Mouse (Mus musculus) hindbrain, embryonic 15.5 days (tissue): ENCODE measurements around the gene Mchr1. TPM values are rescaled to one million over a fixed set of nuclear protein-coding genes. Genes with fewer than 3 reads are reported as not detected.
A peak's percentile ranks its signal among the peaks of the same experiment; 100 is the strongest.

Experiments
- ATAC-seq: fragments of 200-750 bp; cut with Nextera tagmentation; 2 replicates; pipeline ENCODE4 v1.8.0; 2017; ENCODE audit warnings: low read depth, moderate number of reproducible peaks, moderate TSS enrichment; ENCODE audit not compliant: low FRiP score
- H3K27ac ChIP-seq: fragments of 300-500 bp; sonication (generic); replicated peaks from 2 replicates; pipeline ENCODE4 v1.5.1; 2015; ENCODE audit warnings: mild to moderate bottlenecking, inconsistent platforms
- H3K27me3 ChIP-seq: fragments of 300-500 bp; sonication (generic); 2 replicates; pipeline ENCODE4 v1.6.1; 2015; ENCODE audit warnings: control low read depth, inconsistent platforms
- H3K36me3 ChIP-seq: fragments of 300-500 bp; sonication (generic); 2 replicates; pipeline ENCODE4 v1.6.1; 2015; ENCODE audit warnings: control low read depth, inconsistent platforms
- H3K4me1 ChIP-seq: fragments of 300-500 bp; sonication (generic); replicated peaks from 2 replicates; pipeline ENCODE4 v1.6.1; 2015; ENCODE audit warnings: control low read depth, inconsistent platforms
- H3K4me2 ChIP-seq: fragments of 300-500 bp; sonication (generic); 2 replicates; pipeline ENCODE4 v1.6.1; 2015; ENCODE audit warnings: moderate library complexity, mild to moderate bottlenecking, inconsistent platforms
- H3K4me3 ChIP-seq: fragments of 300-500 bp; sonication (generic); 2 replicates; pipeline ENCODE4 v1.5.1; 2015; ENCODE audit warnings: mild to moderate bottlenecking, inconsistent platforms
- H3K9ac ChIP-seq: fragments of 300-500 bp; sonication (generic); 2 replicates; pipeline ENCODE4 v1.6.1; 2015; ENCODE audit warnings: inconsistent platforms
- H3K9me3 ChIP-seq: fragments of 300-500 bp; sonication (generic); 2 replicates; pipeline ENCODE4 v1.6.1; 2016; ENCODE audit warnings: control low read depth, inconsistent platforms
- WGBS: fragments of 180-500 bp; shearing (Covaris S2); methylation state at CpG from one replicate; pipeline ENCODE4 v1.1.7; 2015; 5-methylcytosine and 5-hydroxymethylcytosine counted together
- polyA plus RNA-seq: library from polyadenylated mRNA; unstranded; fragments of >200 nt; fragmentation: Nextera tagmentation; extraction: Ambion mirVana; gene quantifications from 2 replicates; pipeline ENCODE4 v1.2.1, GENCODE M21; 2015

Mchr1 gene
- 5.6 and 5.7 TPM in 2 replicates for polyA plus RNA-seq

GRCm38 (mm10) chr15:81235086-81235920 is at the start of gene Mchr1:
Mchr1 (plus strand) TSS chr15:81235499.
- Histone ChIP-seq H3K9ac (peak within 1 kb of the TSS; percentile 53), H3K4me1 (peaks cover 19% of the 10 kb centered on the region), H3K27ac (peak within 1 kb of the TSS; percentile 52), H3K4me3 (peak within 1 kb of the TSS; percentile 52), H3K9me3 (no peaks in the 10 kb centered on the region), H3K36me3 (no peaks in the 10 kb centered on the region), H3K4me2 (peak within 1 kb of the TSS; percentile 88), H3K27me3 (0 out of 2 replicates have a peak, but pooled peaks cover 3% of the 10 kb centered on the region)
- ATAC-seq = peak; percentile 87
- under 1% methylated on average over 25 of the region's 25 CpGs for WGBS

GRCm38 (mm10) chr15:81189061-81189460 is 46.2 kb upstream of the Mchr1 start:
- no peak for ATAC-seq
- WGBS = 95% methylated on average over 2 of the region's 2 CpGs
- no peak overlapping the region for H3K27ac ChIP-seq
- no peaks in the 10 kb centered on the region for H3K9me3 ChIP-seq
- peak overlapping the region; percentile 62 for H3K4me2 ChIP-seq
- H3K4me3 ChIP-seq = peak overlapping the region; percentile 91
- no peaks in the 10 kb centered on the region for H3K27me3 ChIP-seq
- H3K4me1 ChIP-seq = peaks cover 26% of the 10 kb centered on the region
- no peaks in the 10 kb centered on the region for H3K36me3 ChIP-seq
- no peak overlapping the region for H3K9ac ChIP-seq

GRCm38 (mm10) chr15:81190011-81190629 is 45.2 kb upstream of the Mchr1 start:
- Histone ChIP-seq H3K4me1 (peaks cover 26% of the 10 kb centered on the region), H3K9ac (peak overlapping the region; percentile 89), H3K4me2 (peak overlapping the region; percentile 62), H3K9me3 (no peaks in the 10 kb centered on the region), H3K4me3 (peak overlapping the region; percentile 91), H3K27me3 (no peaks in the 10 kb centered on the region), H3K27ac (peak overlapping the region; percentile 85), H3K36me3 (no peaks in the 10 kb centered on the region)
- under 1% methylated on average over 42 of the region's 46 CpGs for WGBS
- peak; percentile 51 for ATAC-seq

- under 1% methylated on average over 47 of the region's 48 CpGs for WGBS
- peaks cover 26% of the 10 kb centered on the region for H3K4me1 ChIP-seq
- ATAC-seq = peak; percentile 99
These were observed 44.6 kb upstream of the Mchr1 start, which contains the start of gene Mrtfa for GRCm38 (mm10) chr15:81190630-81191178. Mrtfa (minus strand) TSS chr15:81190757.

GRCm38 (mm10) chr15:81191303-81191702 is 44.0 kb upstream of the Mchr1 start:
- Histone ChIP-seq H3K4me2 (peak overlapping the region; percentile 65), H3K4me1 (peaks cover 26% of the 10 kb centered on the region), H3K9me3 (no peaks in the 10 kb centered on the region), H3K27ac (peak overlapping the region; percentile 77), H3K36me3 (no peaks in the 10 kb centered on the region), H3K9ac (peak overlapping the region; percentile 66), H3K4me3 (peak overlapping the region; percentile 91), H3K27me3 (no peaks in the 10 kb centered on the region)
- ATAC-seq = no peak
- 27% methylated on average over 9 of the region's 9 CpGs for WGBS

More at GRCm38 (mm10) chr15:81190630-81191178, 44.6 kb upstream of the Mchr1 start, which contains the start of gene Mrtfa:
- peak within 1 kb of the TSS; percentile 85 for H3K27ac ChIP-seq
- H3K9ac ChIP-seq = peak within 1 kb of the TSS; percentile 89
- no peaks in the 10 kb centered on the region for H3K36me3 ChIP-seq
- H3K4me2 ChIP-seq = peak within 1 kb of the TSS; percentile 65
- no peaks in the 10 kb centered on the region for H3K27me3 ChIP-seq
- no peaks in the 10 kb centered on the region for H3K9me3 ChIP-seq
- peak within 1 kb of the TSS; percentile 91 for H3K4me3 ChIP-seq

- Histone ChIP-seq H3K27me3 (no peaks in the 10 kb centered on the region), H3K27ac (no peak overlapping the region), H3K4me3 (no peak overlapping the region), H3K4me1 (peaks cover 26% of the 10 kb centered on the region), H3K9me3 (no peaks in the 10 kb centered on the region), H3K36me3 (no peaks in the 10 kb centered on the region), H3K9ac (no peak overlapping the region), H3K4me2 (no peak overlapping the region)
- ATAC-seq = no peak
- 80% methylated on average over 5 of the region's 5 CpGs for WGBS
These were observed 43.0 kb upstream of the Mchr1 start for GRCm38 (mm10) chr15:81192316-81192715.

- H3K4me2 ChIP-seq = no peak overlapping the region
- ATAC-seq = no peak
- no peak overlapping the region for H3K4me3 ChIP-seq
- no peaks in the 10 kb centered on the region for H3K27me3 ChIP-seq
- 96% methylated on average over 8 of the region's 8 CpGs for WGBS
- H3K36me3 ChIP-seq = no peaks in the 10 kb centered on the region
- H3K27ac ChIP-seq = no peak overlapping the region
- H3K9ac ChIP-seq = no peak overlapping the region
- H3K4me1 ChIP-seq = peaks cover 22% of the 10 kb centered on the region
- H3K9me3 ChIP-seq = no peaks in the 10 kb centered on the region
These were observed 42.4 kb upstream of the Mchr1 start for GRCm38 (mm10) chr15:81192858-81193257.

GRCm38 (mm10) chr15:81194791-81195190 is 40.5 kb upstream of the Mchr1 start:
- H3K36me3 ChIP-seq = no peaks in the 10 kb centered on the region
- no peak overlapping the region for H3K4me3 ChIP-seq
- no peak overlapping the region for H3K4me2 ChIP-seq
- ATAC-seq = no peak
- 93% methylated on average over 6 of the region's 6 CpGs for WGBS
- H3K27ac ChIP-seq = no peak overlapping the region
- no peaks in the 10 kb centered on the region for H3K27me3 ChIP-seq
- H3K4me1 ChIP-seq = peaks cover 3% of the 10 kb centered on the region; the same call in 1 of the 2 replicates
- H3K9me3 ChIP-seq = no peaks in the 10 kb centered on the region
- no peak overlapping the region for H3K9ac ChIP-seq

- Histone ChIP-seq H3K4me1 (peaks cover 3% of the 10 kb centered on the region; the same call in 1 of the 2 replicates), H3K9ac (no peak overlapping the region), H3K4me3 (no peak overlapping the region), H3K27me3 (no peaks in the 10 kb centered on the region), H3K27ac (no peak overlapping the region), H3K36me3 (no peaks in the 10 kb centered on the region), H3K9me3 (no peaks in the 10 kb centered on the region), H3K4me2 (no peak overlapping the region)
- ATAC-seq = no peak
- 54% methylated on average over 4 of the region's 4 CpGs for WGBS
These were observed 39.9 kb upstream of the Mchr1 start for GRCm38 (mm10) chr15:81195447-81195846.

DNA sequence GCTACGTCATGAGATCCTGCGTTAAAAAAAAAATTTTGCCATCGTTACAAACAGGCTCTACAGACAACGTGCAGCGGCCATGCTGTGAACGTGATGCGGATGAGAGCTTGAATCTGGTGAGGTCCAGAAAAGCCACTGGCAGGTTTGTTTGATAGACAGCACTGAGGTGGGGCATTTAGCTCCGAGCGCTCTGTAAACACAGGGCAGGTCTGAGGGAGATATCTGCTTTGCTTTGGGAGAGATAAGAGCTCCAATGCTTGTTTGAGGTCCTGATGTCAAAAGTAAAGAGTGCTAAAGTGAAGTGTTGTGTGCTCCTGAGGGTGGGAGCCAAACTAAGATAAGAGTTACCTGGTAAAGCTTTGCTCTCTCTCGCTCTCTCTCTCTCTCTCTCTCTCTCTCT is 38.1 kb upstream of the Mchr1 start:
- Histone ChIP-seq H3K36me3 (no peaks in the 10 kb centered on the region), H3K27ac (no peak overlapping the region), H3K27me3 (no peaks in the 10 kb centered on the region), H3K4me3 (no peak overlapping the region), H3K9me3 (no peaks in the 10 kb centered on the region), H3K9ac (no peak overlapping the region), H3K4me2 (no peak overlapping the region), H3K4me1 (no peaks in the 10 kb centered on the region)
- 91% methylated on average over 10 of the region's 10 CpGs for WGBS
- ATAC-seq = no peak

- ATAC-seq = no peak
- H3K4me2 ChIP-seq = no peak overlapping the region
- H3K4me3 ChIP-seq = no peak overlapping the region
- no peaks in the 10 kb centered on the region for H3K27me3 ChIP-seq
- H3K9me3 ChIP-seq = no peaks in the 10 kb centered on the region
- no peaks in the 10 kb centered on the region for H3K4me1 ChIP-seq
- no peak overlapping the region for H3K27ac ChIP-seq
- H3K36me3 ChIP-seq = no peaks in the 10 kb centered on the region
- no peak overlapping the region for H3K9ac ChIP-seq
- 92% methylated on average over 5 of the region's 5 CpGs for WGBS
These were observed 36.9 kb upstream of the Mchr1 start for GRCm38 (mm10) chr15:81198447-81198846.
